28 mouse cellular contexts compared by ENCODE assay signal in the genomic region with DNA sequence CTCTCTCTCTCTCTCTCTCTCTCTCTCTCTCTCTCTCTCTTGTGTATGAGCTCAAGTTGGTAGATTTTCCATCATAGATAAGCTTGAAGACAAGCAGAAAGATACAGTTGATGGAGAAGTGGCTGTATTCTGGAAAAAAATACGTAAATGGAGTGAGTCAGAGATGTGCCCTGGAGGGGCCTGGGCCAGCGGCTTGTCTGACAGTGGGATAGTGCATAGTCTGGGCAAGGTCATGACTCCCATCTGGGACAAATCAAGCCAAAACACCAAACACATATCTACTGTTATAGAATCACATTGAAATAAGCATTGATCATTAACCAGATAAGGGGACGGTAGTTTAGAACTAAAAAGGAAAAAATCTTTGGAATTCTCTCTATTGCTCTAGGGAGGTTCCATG. TPM values are rescaled to one million over a fixed set of nuclear protein-coding genes. Genes with fewer than 3 reads are reported as not detected.
DNase-seq lines count a peak whose midpoint lies in the region; ATAC-seq lines count a peak whose summit lies in the region.
"Had no signal": no experiment of that assay in that cellular context is flagged by ENCODE, and none has a peak within 500 bp of the region (broad histone marks: within the 10 kb centered on the region; RNA-seq: fewer than 3 reads in every experiment).

No protein-coding gene starts in this region.

- 0 out of 2 replicates have a peak overlapping the region, but pooled peaks have one; percentile 19 for H3K27ac ChIP-seq in embryonic facial prominence, embryonic 12.5 days
- H3K27ac ChIP-seq: forebrain, embryonic 15.5 days; heart, adult 2 months; heart, embryonic 10.5 days; heart, embryonic 13.5 days; hindbrain, embryonic 14.5 days; hindbrain, postnatal 0 days had no signal

- peak; percentile 22 for DNase-seq in embryo, embryonic 10 days (ENCODE audit: low spot score)
- no peak for DNase-seq in embryo, embryonic 11 days
- peak; percentile 83 for DNase-seq in heart, adult 11 months
- DNase-seq in heart, adult 18-20 months: no peak
- DNase-seq in gastrocnemius, postnatal 10 days: no peak
- no peak for DNase-seq in right cerebral cortex, postnatal 10 days (ENCODE audit: low spot score in 2 of 2)
- DNase-seq: adrenal gland, adult 2 months; adrenal gland, postnatal 14 days; B cell, adult 2 months; cerebellum, adult 11-12 months; cerebellum, adult 8-10 months; cerebellum, postnatal 10 days; cerebellum, postnatal 36 days; gastrocnemius, postnatal 14 days; heart, adult 2 months; heart, postnatal 14 days; heart, postnatal 4 days; kidney, adult 18-20 months had no signal

- no peaks in the 10 kb centered on the region for H3K9me3 ChIP-seq in embryonic facial prominence, embryonic 12.5 days
- H3K9me3 ChIP-seq: forebrain, embryonic 15.5 days; G1E; heart, embryonic 10.5 days; heart, embryonic 13.5 days had no signal

- no peak overlapping the region for H3K4me3 ChIP-seq in embryonic facial prominence, embryonic 12.5 days
- H3K4me3 ChIP-seq: forebrain, embryonic 15.5 days; heart, adult 2 months; heart, embryonic 10.5 days; heart, embryonic 13.5 days had no signal

- H3K36me3 ChIP-seq in embryonic facial prominence, embryonic 12.5 days: peaks cover 9% of the 10 kb centered on the region
- H3K36me3 ChIP-seq: forebrain, embryonic 15.5 days; G1E had no signal

- H3K9ac ChIP-seq in embryonic facial prominence, embryonic 12.5 days: no peak overlapping the region
- H3K9ac ChIP-seq: forebrain, embryonic 15.5 days; heart, embryonic 13.5 days; hindbrain, embryonic 14.5 days had no signal

- ATAC-seq in embryonic facial prominence, embryonic 12.5 days (ENCODE audit: insufficient number of reproducible peaks, insufficient read depth, low FRiP score, low TSS enrichment): no peak
- ATAC-seq: forebrain, embryonic 15.5 days; hindbrain, postnatal 0 days; inflammation-experienced regulatory T-cells, adult 6 months; intestine, embryonic 16.5 days had no signal

- H3K27me3 ChIP-seq in embryonic facial prominence, embryonic 12.5 days: no peaks in the 10 kb centered on the region
- H3K27me3 ChIP-seq: CH12.LX; forebrain, embryonic 15.5 days; heart, embryonic 13.5 days had no signal

- H3K4me1 ChIP-seq in embryonic facial prominence, embryonic 12.5 days: peaks cover 8% of the 10 kb centered on the region; the same call in 1 of the 2 replicates
- H3K4me1 ChIP-seq: forebrain, embryonic 15.5 days; heart, embryonic 10.5 days; heart, embryonic 13.5 days had no signal

- H3K4me2 ChIP-seq in embryonic facial prominence, embryonic 12.5 days (replicated peaks): no peak overlapping the region
- H3K4me2 ChIP-seq: forebrain, embryonic 15.5 days; heart, embryonic 13.5 days; hindbrain, embryonic 14.5 days had no signal

- 21% methylated on average over 3 of the region's 3 CpGs for WGBS in embryonic facial prominence, embryonic 12.5 days

RNA-seq across cellular contexts. Expression of a gene that starts 47.9 kb away (rescaled TPM):
- total RNA-seq in heart, adult 18-20 months (2021): 10 to 100 TPM; 10.9 to 13.2 TPM
- 48.3 and 48.5 TPM in 2 replicates for polyA plus RNA-seq in embryonic facial prominence, embryonic 12.5 days (2016; fragmentation: Nextera tagmentation; extraction: Ambion mirVana)
- total RNA-seq in gastrocnemius, postnatal 10 days (2021): 10 to 100 TPM; 12.7 to 13.7 TPM

Comparison
In these comparisons a context has a peak if more than half of its experiments do, and no peak if none do; other contexts are left out.
1. DNase-seq: peak in embryo, embryonic 10 days (single experiment) and heart, adult 11 months (single experiment); none in embryo, embryonic 11 days (single experiment), heart, adult 18-20 months (0 of 2), gastrocnemius, postnatal 10 days (single experiment) and right cerebral cortex, postnatal 10 days (0 of 2).